Comparison of ENCODE assay signal across 19 mouse cellular contexts in the genomic region with DNA sequence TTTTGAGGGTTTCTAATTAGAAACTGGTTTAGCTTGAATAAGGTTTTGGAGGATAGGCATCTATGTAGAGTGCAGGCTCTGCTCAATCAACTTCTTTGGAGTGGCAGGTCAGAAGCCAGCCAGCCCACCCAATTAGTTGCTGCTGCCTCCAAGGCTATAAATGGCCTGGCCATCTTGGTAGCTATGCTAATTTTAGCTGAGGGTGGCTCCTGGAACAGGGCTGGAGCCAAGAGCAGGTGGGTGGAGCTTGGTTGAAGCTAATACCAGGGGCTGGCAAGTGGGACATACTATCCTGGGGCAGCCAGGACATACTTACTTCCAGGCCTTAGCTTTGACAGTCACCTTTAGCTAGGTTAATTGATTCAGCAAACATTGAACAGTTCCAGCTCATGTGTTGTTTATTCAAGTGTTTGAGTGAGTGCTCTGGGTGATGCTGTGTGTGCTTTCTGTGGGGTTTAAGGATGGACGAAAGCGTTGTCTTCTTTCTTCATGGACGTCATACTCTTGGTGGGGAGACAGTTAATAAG. TPM values are rescaled to one million over a fixed set of nuclear protein-coding genes. Genes with fewer than 3 reads are reported as not detected.
A peak's percentile ranks its signal among the peaks of the same experiment; 100 is the strongest.
DNase-seq lines count a peak whose midpoint lies in the region; ATAC-seq and TF ChIP-seq lines count a peak whose summit lies in the region.
"Had no signal": no experiment of that assay in that cellular context is flagged by ENCODE, and none has a peak within 500 bp of the region (broad histone marks: within the 10 kb centered on the region; RNA-seq: fewer than 3 reads in every experiment).

No protein-coding gene starts in this region.

- ATAC-seq in cerebellum, adult (ENCODE audit: insufficient number of reproducible peaks, low FRiP score, low TSS enrichment) = no peak
- ATAC-seq in liver, embryonic 11.5 days (replicated peaks; ENCODE audit: low FRiP score) = no peak
- ATAC-seq in heart, embryonic 15.5 days (replicated peaks; ENCODE audit: insufficient number of reproducible peaks, insufficient read depth, low FRiP score, low read depth) = peak; percentile 73
- no peak for ATAC-seq in hindbrain, embryonic 13.5 days (ENCODE audit: low FRiP score)
- ATAC-seq: activated CD4-positive, CD25-positive, alpha-beta regulatory T cell, adult 4 months had no signal

- peaks cover 16% of the 10 kb centered on the region; the same call in 1 of the 2 replicates for H3K79me2 ChIP-seq in liver, adult 2 months (ENCODE audit: control insufficient read depth, insufficient read depth, low read length)
- H3K79me2 ChIP-seq in myocyte (ENCODE audit: control insufficient read depth, insufficient read depth) = peaks cover 4% of the 10 kb centered on the region

- no peak overlapping the region for H3ac ChIP-seq in myocyte (ENCODE audit: control insufficient read depth, insufficient read length)

- H3K9ac ChIP-seq in liver, adult 2 months (ENCODE audit: low read depth, low read length) = no peak overlapping the region
- H3K9ac ChIP-seq in liver, embryonic 11.5 days (ENCODE audit: low read depth, low read length) = no peak overlapping the region
- no peak overlapping the region for H3K9ac ChIP-seq in heart, embryonic 15.5 days
- no peak overlapping the region for H3K9ac ChIP-seq in hindbrain, embryonic 13.5 days
- H3K9ac ChIP-seq: embryonic facial prominence, embryonic 15.5 days; forebrain, embryonic 12.5 days; limb, embryonic 12.5 days; lung, embryonic 15.5 days; stomach, embryonic 15.5 days had no signal

- peak; percentile 37 to 43 for DNase-seq in cerebellum, postnatal 10 days
- DNase-seq in liver, adult 2 months (ENCODE audit: extremely low read depth, low read depth, low spot score) = peak; percentile 96
- DNase-seq in liver, embryonic 11.5 days (ENCODE audit: low spot score) = no peak
- DNase-seq in lung, postnatal 4 days = no peak
- DNase-seq: retina, postnatal 1 day; spleen, adult 18-20 months; thymus, postnatal 25 days had no signal

- H3K27ac ChIP-seq in liver, adult 2 months (replicated peaks; ENCODE audit: insufficient read depth, low read depth, low read length) = peak overlapping the region; percentile 12; the same call in 1 of the 2 replicates
- no peak overlapping the region for H3K27ac ChIP-seq in liver, embryonic 11.5 days (ENCODE audit: low read depth, low read length)
- H3K27ac ChIP-seq in heart, embryonic 15.5 days = peak overlapping the region; percentile 5; the same call in 1 of the 2 replicates
- H3K27ac ChIP-seq in hindbrain, embryonic 13.5 days = no peak overlapping the region
- H3K27ac ChIP-seq: embryonic facial prominence, embryonic 15.5 days; forebrain, embryonic 12.5 days; left cerebral cortex, adult 2 months; limb, embryonic 12.5 days; lung, embryonic 15.5 days; stomach, embryonic 15.5 days had no signal

- H3K27me3 ChIP-seq in liver, adult 2 months (ENCODE audit: control insufficient read depth, insufficient read depth, low read length) = no peaks in the 10 kb centered on the region
- no peaks in the 10 kb centered on the region for H3K27me3 ChIP-seq in liver, embryonic 11.5 days (replicated peaks; ENCODE audit: control insufficient read depth, insufficient read depth, low read length)
- H3K27me3 ChIP-seq in heart, embryonic 15.5 days = peaks cover 18% of the 10 kb centered on the region
- no peaks in the 10 kb centered on the region for H3K27me3 ChIP-seq in myocyte (ENCODE audit: control insufficient read depth, insufficient read depth, insufficient read length)
- H3K27me3 ChIP-seq in hindbrain, embryonic 13.5 days = peaks cover 13% of the 10 kb centered on the region
- H3K27me3 ChIP-seq: embryonic facial prominence, embryonic 15.5 days; lung, embryonic 15.5 days; stomach, embryonic 15.5 days had no signal

- H3K4me1 ChIP-seq in liver, adult 2 months (ENCODE audit: control insufficient read depth, insufficient read depth, low read length) = peaks cover 14% of the 10 kb centered on the region
- peaks cover 25% of the 10 kb centered on the region for H3K4me1 ChIP-seq in liver, embryonic 11.5 days (replicated peaks; ENCODE audit: control insufficient read depth, insufficient read depth, low read length)
- H3K4me1 ChIP-seq in heart, embryonic 15.5 days (replicated peaks) = peaks cover 21% of the 10 kb centered on the region
- H3K4me1 ChIP-seq in hindbrain, embryonic 13.5 days (replicated peaks) = peaks cover 17% of the 10 kb centered on the region

- 18% methylated on average over 3 of the region's 3 CpGs for WGBS in liver, adult 2 months
- 72% methylated on average over 3 of the region's 3 CpGs for WGBS in liver, embryonic 11.5 days
- WGBS in heart, embryonic 15.5 days = 84% methylated on average over 3 of the region's 3 CpGs
- WGBS in hindbrain, embryonic 13.5 days = 87% methylated on average over 3 of the region's 3 CpGs

- TF ChIP-seq CTCF in liver, adult 2 months (IDR thresholded peaks at IDR 0.05; ENCODE audit: low read depth, low read length) = no peak

- H3K36me3 ChIP-seq in liver, adult 2 months (ENCODE audit: control insufficient read depth, insufficient read depth, low read length) = no peaks in the 10 kb centered on the region
- H3K36me3 ChIP-seq in liver, embryonic 11.5 days (ENCODE audit: control insufficient read depth, insufficient read depth, low read length) = no peaks in the 10 kb centered on the region
- H3K36me3 ChIP-seq in heart, embryonic 15.5 days = no peaks in the 10 kb centered on the region
- H3K36me3 ChIP-seq in myocyte (ENCODE audit: control insufficient read depth, insufficient read depth) = no peaks in the 10 kb centered on the region
- no peaks in the 10 kb centered on the region for H3K36me3 ChIP-seq in hindbrain, embryonic 13.5 days
- H3K36me3 ChIP-seq: embryonic facial prominence, embryonic 15.5 days; forebrain, embryonic 12.5 days; limb, embryonic 12.5 days; lung, embryonic 15.5 days; stomach, embryonic 15.5 days had no signal

- no peak for TF ChIP-seq POLR2A in liver, adult 2 months (IDR thresholded peaks at IDR 0.05; ENCODE audit: extremely low read depth, insufficient read depth, low read length)
- TF ChIP-seq POLR2A in myocyte (IDR thresholded peaks at IDR 0.05; ENCODE audit: insufficient read length, low read depth) = no peak

- no peak overlapping the region for H3K4me3 ChIP-seq in liver, adult 2 months (ENCODE audit: insufficient read depth, low read depth, low read length)
- H3K4me3 ChIP-seq in liver, embryonic 11.5 days (ENCODE audit: low read depth, low read length) = no peak overlapping the region
- no peak overlapping the region for H3K4me3 ChIP-seq in heart, embryonic 15.5 days
- H3K4me3 ChIP-seq in myocyte = no peak overlapping the region
- no peak overlapping the region for H3K4me3 ChIP-seq in hindbrain, embryonic 13.5 days
- H3K4me3 ChIP-seq: embryonic facial prominence, embryonic 15.5 days; forebrain, embryonic 12.5 days; left cerebral cortex, adult 2 months; limb, embryonic 12.5 days; lung, embryonic 15.5 days; stomach, embryonic 15.5 days had no signal

- H3K4me2 ChIP-seq in liver, embryonic 11.5 days = no peak overlapping the region
- H3K4me2 ChIP-seq in heart, embryonic 15.5 days = no peak overlapping the region
- H3K4me2 ChIP-seq in myocyte (ENCODE audit: low read depth) = peak overlapping the region; percentile 67
- H3K4me2 ChIP-seq in hindbrain, embryonic 13.5 days = no peak overlapping the region
- H3K4me2 ChIP-seq: embryonic facial prominence, embryonic 15.5 days; forebrain, embryonic 12.5 days; limb, embryonic 12.5 days; lung, embryonic 15.5 days; midbrain, embryonic 11.5 days; stomach, embryonic 15.5 days had no signal

- no peaks in the 10 kb centered on the region for H3K9me3 ChIP-seq in liver, embryonic 11.5 days (ENCODE audit: control insufficient read depth, low read length)
- no peaks in the 10 kb centered on the region for H3K9me3 ChIP-seq in heart, embryonic 15.5 days (replicated peaks)
- no peaks in the 10 kb centered on the region for H3K9me3 ChIP-seq in hindbrain, embryonic 13.5 days
- H3K9me3 ChIP-seq: embryonic facial prominence, embryonic 15.5 days; forebrain, embryonic 12.5 days; limb, embryonic 12.5 days; lung, embryonic 15.5 days; stomach, embryonic 15.5 days had no signal

TF ChIP-seq in myocyte, 11 proteins besides CTCF, POLR2A, EP300 and RAD21:
- TF ChIP-seq POLR2AphosphoS2 (IDR thresholded peaks at IDR 0.05; ENCODE audit: insufficient read length, low read depth) (no peak), E2F4 (IDR thresholded peaks at IDR 0.05; ENCODE audit: insufficient read depth) (no peak), TCF3 (IDR thresholded peaks at IDR 0.05; ENCODE audit: insufficient read length, low read depth) (no peak), USF1 (IDR thresholded peaks at IDR 0.05; ENCODE audit: low read depth) (no peak), TCF12 (IDR thresholded peaks at IDR 0.05; ENCODE audit: insufficient read depth, poor library complexity, severe bottlenecking) (no peak), SRF (IDR thresholded peaks at IDR 0.05; ENCODE audit: control insufficient read depth, insufficient read length, low read depth) (peak; percentile 61), CEBPB (IDR thresholded peaks at IDR 0.05; ENCODE audit: insufficient read depth, poor library complexity, severe bottlenecking) (no peak), MAX (IDR thresholded peaks at IDR 0.05; ENCODE audit: low read depth) (no peak), MYOD1 (IDR thresholded peaks at IDR 0.05; ENCODE audit: control insufficient read depth in 1 of 3, insufficient read length in 2 of 3, low read depth in 2 of 3) (peak in 1 of 3 experiments; percentile 9), MYOG (IDR thresholded peaks at IDR 0.05; ENCODE audit: control insufficient read depth in 1 of 3, insufficient read depth in 1 of 3, insufficient read length in 2 of 3, low read depth in 2 of 3) (peak in 1 of 3 experiments; percentile 10), REST (IDR thresholded peaks at IDR 0.05; ENCODE audit: insufficient read depth, insufficient read length) (no peak)

RNA-seq across cellular contexts. Expression of gene Stim1, which starts 4.9 kb away (rescaled TPM):
- total RNA-seq in liver, adult 2 months (2014; rRNA removed) = 15.7 and 21.6 TPM in 2 replicates
- polyA plus RNA-seq in liver, adult 2 months (2012; rRNA removed) = 25.4 and 28.0 TPM in 2 replicates
- 22.0 and 23.3 TPM in 2 replicates for polyA plus RNA-seq in liver, embryonic 11.5 days (2014; fragmentation: Nextera tagmentation; extraction: Ambion mirVana)
- 14.7 and 16.5 TPM in 2 replicates for polyA plus RNA-seq in heart, embryonic 15.5 days (2015; fragmentation: Nextera tagmentation; extraction: Ambion mirVana)
- polyA plus RNA-seq in myocyte (2012; fragmentation: generic; extraction: Trizol) = 37.0 TPM
- 9.6 and 9.9 TPM in 2 replicates for polyA plus RNA-seq in hindbrain, embryonic 13.5 days (2015; fragmentation: Nextera tagmentation; extraction: Ambion mirVana)

RNA-seq across cellular contexts. Expression of gene Rhog, which starts 16.6 kb away (rescaled TPM):
- 3.9 and 6.6 TPM in 2 replicates for total RNA-seq in liver, adult 2 months (2014; rRNA removed)
- polyA plus RNA-seq in liver, adult 2 months (2012; rRNA removed) = 22.4 and 26.3 TPM in 2 replicates
- 76.8 and 81.1 TPM in 2 replicates for polyA plus RNA-seq in liver, embryonic 11.5 days (2014; fragmentation: Nextera tagmentation; extraction: Ambion mirVana)
- 37.6 and 53.6 TPM in 2 replicates for polyA plus RNA-seq in heart, embryonic 15.5 days (2015; fragmentation: Nextera tagmentation; extraction: Ambion mirVana)
- polyA plus RNA-seq in myocyte (2012; fragmentation: generic; extraction: Trizol) = 62.6 TPM
- 19.1 and 21.0 TPM in 2 replicates for polyA plus RNA-seq in hindbrain, embryonic 13.5 days (2015; fragmentation: Nextera tagmentation; extraction: Ambion mirVana)

Comparison
In these comparisons a context has a peak if more than half of its experiments do, and no peak if none do; other contexts are left out.
1. DNase-seq: peak in cerebellum, postnatal 10 days (2 of 2) and liver, adult 2 months (single experiment); none in liver, embryonic 11.5 days (single experiment) and lung, postnatal 4 days (0 of 2).
2. H3K27ac ChIP-seq: peak in liver, adult 2 months (single experiment) and heart, embryonic 15.5 days (single experiment); none in liver, embryonic 11.5 days (single experiment) and hindbrain, embryonic 13.5 days (single experiment).